Mouse (Mus musculus) ES-Bruce4 (cell line): ENCODE measurements around the gene Anp32e. TPM values are rescaled to one million over a fixed set of nuclear protein-coding genes. Genes with fewer than 3 reads are reported as not detected.
"Not testable (repeated sequence)": the region's sequence is repeated elsewhere in the genome, so short reads cannot be mapped to it uniquely, and the experiment has no call there.

Source experiments
- H3K27ac ChIP-seq: 2 replicates; pipeline ENCODE4 v1.5.1; 2012; ENCODE audit warnings: low read length, inconsistent platforms; ENCODE audit not compliant: insufficient read depth
- H3K27me3 ChIP-seq: 2 replicates; pipeline ENCODE4 v1.6.1; 2012; ENCODE audit warnings: mild to moderate bottlenecking, low read length, inconsistent platforms; ENCODE audit not compliant: control insufficient read depth, poor library complexity, insufficient read depth, severe bottlenecking
- H3K36me3 ChIP-seq: 2 replicates; pipeline ENCODE4 v1.6.1; 2012; ENCODE audit warnings: inconsistent platforms, mild to moderate bottlenecking, low read length, moderate library complexity; ENCODE audit not compliant: control insufficient read depth, poor library complexity, insufficient read depth, severe bottlenecking
- H3K4me1 ChIP-seq: one replicate; pipeline ENCODE4 v1.8.1; 2011; ENCODE audit warnings: low read length; ENCODE audit not compliant: control insufficient read depth, insufficient read depth
- H3K4me3 ChIP-seq: 2 replicates; pipeline ENCODE4 v1.5.1; 2011; ENCODE audit warnings: low read depth, mild to moderate bottlenecking, low read length
- H3K9ac ChIP-seq: 2 replicates; pipeline ENCODE4 v1.6.1; 2012; ENCODE audit warnings: low read depth, mild to moderate bottlenecking, inconsistent platforms; ENCODE audit not compliant: poor library complexity, severe bottlenecking
- H3K9me3 ChIP-seq: replicated peaks from 2 replicates; pipeline ENCODE4 v1.6.1; 2012; ENCODE audit warnings: mild to moderate bottlenecking, low read length, inconsistent platforms; ENCODE audit not compliant: control insufficient read depth, poor library complexity, insufficient read depth, severe bottlenecking
- CTCF ChIP-seq: IDR thresholded peaks from one replicate; pipeline ENCODE4 v1.8.1; 2011; ENCODE audit warnings: low read depth, low read length
- EP300 ChIP-seq: IDR thresholded peaks from 2 replicates; pipeline ENCODE4 v1.6.1; 2011; ENCODE audit warnings: low read depth, low read length; ENCODE audit not compliant: insufficient read depth
- POLR2A ChIP-seq: IDR thresholded peaks from one replicate; pipeline ENCODE4 v1.8.1; 2011; ENCODE audit warnings: low read length; ENCODE audit not compliant: insufficient read depth
- polyA plus RNA-seq: library from polyadenylated mRNA; stranded (reverse); fragments of >200 nt; gene quantifications from 2 replicates; pipeline ENCODE4 v1.2.4, GENCODE M21; 2011; ENCODE audit warnings: low read depth; ENCODE audit not compliant: missing spikeins, insufficient read depth, insufficient read length

The Anp32e gene
- polyA plus RNA-seq, 1 experiment = 386 TPM

- peak overlapping the region; percentile 9 for H3K9ac ChIP-seq
- TF ChIP-seq CTCF (no peak), POLR2A (no peak), EP300 (no peak)
- H3K27ac ChIP-seq = no peak overlapping the region
- H3K4me3 ChIP-seq = 0 out of 2 replicates have a peak overlapping the region, but pooled peaks have one; percentile 5
- H3K4me1 ChIP-seq = no peaks in the 10 kb centered on the region
- H3K27me3 ChIP-seq = peaks cover 3% of the 10 kb centered on the region; the same call in 1 of the 2 replicates
- no peaks in the 10 kb centered on the region for H3K36me3 ChIP-seq
- no peaks in the 10 kb centered on the region for H3K9me3 ChIP-seq
These were observed 44.0 kb downstream of the Anp32e start for GRCm38 (mm10) chr3:95972873-95973634.

DNA sequence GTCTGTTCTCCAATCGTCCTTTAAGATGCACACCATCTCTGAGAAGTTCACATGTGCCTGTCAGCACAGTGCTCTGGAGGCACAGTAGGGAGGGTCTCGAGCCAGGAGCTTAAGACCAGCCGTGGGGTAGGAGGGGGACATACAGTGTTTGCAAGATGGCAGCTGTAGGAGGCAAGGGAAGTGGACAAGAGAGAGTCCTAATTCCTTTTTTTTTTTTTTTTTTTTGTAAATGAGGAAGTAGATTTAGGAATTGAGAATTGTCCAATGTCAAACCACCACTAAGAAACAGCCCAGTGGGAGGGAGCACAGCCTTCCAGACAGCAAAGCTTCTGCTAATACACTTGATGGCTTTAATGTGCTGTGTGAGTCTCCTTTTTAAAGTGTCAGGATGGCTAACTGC lies 48.0 kb downstream of the Anp32e start:
- H3K4me3 ChIP-seq = no peak overlapping the region
- no peak overlapping the region for H3K9ac ChIP-seq
- H3K36me3 ChIP-seq = no peaks in the 10 kb centered on the region
- TF ChIP-seq EP300 (no peak), POLR2A (no peak), CTCF (no peak)
- no peaks in the 10 kb centered on the region for H3K9me3 ChIP-seq
- H3K27ac ChIP-seq = no peak overlapping the region
- H3K27me3 ChIP-seq = peaks cover 3% of the 10 kb centered on the region; the same call in 1 of the 2 replicates
- H3K4me1 ChIP-seq = no peaks in the 10 kb centered on the region

DNA sequence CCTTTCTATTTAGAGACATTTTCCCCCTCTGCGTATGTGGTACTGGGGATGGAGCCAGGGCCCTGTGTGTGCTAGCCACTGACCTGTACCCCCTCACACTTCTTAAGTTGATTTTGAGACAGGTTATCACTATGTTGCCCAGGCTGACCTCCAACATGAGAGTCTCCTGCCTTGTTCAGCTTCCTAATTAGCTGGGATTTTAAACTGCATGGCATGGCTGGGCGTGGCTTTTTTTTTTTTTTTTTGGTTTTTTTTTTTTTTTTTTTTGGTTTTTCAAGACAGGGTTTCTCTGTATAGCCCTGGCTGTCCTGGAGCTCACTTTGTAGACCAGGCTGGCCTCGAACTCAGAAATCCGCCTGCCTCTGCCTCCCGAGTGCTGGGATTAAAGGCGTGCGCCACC lies 48.5 kb downstream of the Anp32e start:
- H3K9ac ChIP-seq, H3K27me3 ChIP-seq, H3K36me3 ChIP-seq, H3K4me3 ChIP-seq, H3K4me1 ChIP-seq, H3K27ac ChIP-seq, H3K9me3 ChIP-seq: not testable (repeated sequence)

DNA sequence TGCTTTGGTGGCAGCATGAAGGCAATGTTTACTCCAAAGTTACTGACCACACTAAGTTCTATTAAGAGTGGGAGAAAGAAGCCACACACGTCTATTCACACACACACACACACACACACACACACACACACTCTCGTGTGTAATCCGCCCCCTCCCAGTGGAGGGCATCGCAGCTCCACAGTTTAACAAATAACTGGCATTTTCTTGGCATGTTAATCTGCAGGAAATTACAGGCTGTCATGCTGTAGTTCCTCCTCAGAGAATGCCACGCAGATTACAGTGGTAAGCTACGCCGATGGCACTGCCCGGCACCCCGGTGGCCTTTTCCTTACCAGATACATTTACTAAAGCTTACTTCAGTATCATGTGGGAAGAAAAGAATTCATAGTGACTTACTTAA lies 49.2 kb downstream of the Anp32e start:
- no peaks in the 10 kb centered on the region for H3K36me3 ChIP-seq
- no peaks in the 10 kb centered on the region for H3K4me1 ChIP-seq
- TF ChIP-seq POLR2A (no peak), EP300 (no peak), CTCF (no peak)
- no peak overlapping the region for H3K4me3 ChIP-seq
- no peaks in the 10 kb centered on the region for H3K9me3 ChIP-seq
- no peak overlapping the region for H3K27ac ChIP-seq
- H3K9ac ChIP-seq = no peak overlapping the region
- no peaks in the 10 kb centered on the region for H3K27me3 ChIP-seq

GRCm38 (mm10) chr3:95980276-95980970 lies 51.4 kb downstream of the Anp32e start:
- TF ChIP-seq POLR2A = no peak
- TF ChIP-seq CTCF = no peak
- no peak for TF ChIP-seq EP300

DNA sequence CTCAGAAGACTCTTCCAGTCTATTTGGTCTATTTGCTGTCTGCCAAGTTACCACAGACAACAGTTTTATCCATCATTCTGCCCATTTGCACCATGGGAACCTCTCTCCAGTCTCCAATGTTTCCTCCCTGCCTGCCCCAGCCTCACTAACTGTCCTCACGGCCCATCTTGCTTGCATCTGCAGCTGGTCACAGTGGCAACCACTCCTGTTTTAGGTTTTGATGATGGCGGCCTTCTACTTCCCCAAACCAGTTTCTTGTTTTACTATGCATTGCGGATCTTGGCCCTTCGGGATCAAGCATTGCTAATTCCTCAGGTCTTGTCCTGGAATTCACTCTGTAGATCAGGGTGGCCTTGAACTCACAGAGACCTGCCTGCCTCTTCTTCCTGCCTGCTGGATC lies 53.1 kb downstream of the Anp32e start:
- no peaks in the 10 kb centered on the region for H3K36me3 ChIP-seq
- H3K27me3 ChIP-seq = no peaks in the 10 kb centered on the region
- TF ChIP-seq POLR2A = no peak
- no peak for TF ChIP-seq CTCF
- TF ChIP-seq EP300 = no peak
- no peaks in the 10 kb centered on the region for H3K4me1 ChIP-seq
- no peak overlapping the region for H3K9ac ChIP-seq
- H3K27ac ChIP-seq = no peak overlapping the region
- no peak overlapping the region for H3K4me3 ChIP-seq
- no peaks in the 10 kb centered on the region for H3K9me3 ChIP-seq

More at GRCm38 (mm10) chr3:95980276-95980970, 51.4 kb downstream of the Anp32e start:
- Histone ChIP-seq H3K9ac (no peak overlapping the region), H3K4me3 (no peak overlapping the region), H3K27me3 (no peaks in the 10 kb centered on the region), H3K9me3 (no peaks in the 10 kb centered on the region), H3K27ac (no peak overlapping the region), H3K4me1 (no peaks in the 10 kb centered on the region), H3K36me3 (no peaks in the 10 kb centered on the region)
